Mouse (Mus musculus): Measurements from ENCODE around the gene Drp2. TPM values are rescaled to one million over a fixed set of nuclear protein-coding genes. Genes with fewer than 3 reads are reported as not detected.

The Drp2 gene
- total RNA-seq, 4 experiments from 2014 or later = 30.2 to 48.0 (median 41.8) TPM

Other genes with a start within 250 kb of the Drp2 start
- 1 to 10 TPM in 1 of 4 experiments, under 1 TPM in 3; 0.77 to 1.5 (median 0.86) TPM for gene Xkrx, start 242.5 kb upstream of the Drp2 start, total RNA-seq (2022)
- not detected for gene Arl13a, start 217.1 kb upstream of the Drp2 start, total RNA-seq (2022)
- not detected for gene Nox1, start 182.6 kb upstream of the Drp2 start, total RNA-seq (2022)
- gene Trmt2b, start 127.6 kb upstream of the Drp2 start, total RNA-seq (2022) = 10 to 100 TPM in 2 of 4 experiments, 1 to 10 TPM in 2; 8.7 to 10.6 (median 9.5) TPM
- gene Tmem35a, start 109.3 kb upstream of the Drp2 start, total RNA-seq (2022) = 10 to 100 TPM; 50.5 to 64.1 (median 53.3) TPM
- under 1 TPM; 0.28 to 0.64 (median 0.35) TPM for gene Cenpi, start 96.5 kb upstream of the Drp2 start, total RNA-seq (2022)
- under 1 TPM in 1 of 4 experiments, not detected in 3; 0.29 TPM for gene Taf7l, start 71.9 kb downstream of the Drp2 start, total RNA-seq (2022)
- gene Timm8a1, start 137.3 kb downstream of the Drp2 start, total RNA-seq (2022) = 10 to 100 TPM; 13.6 to 18.8 (median 15.8) TPM
- 1 to 10 TPM in 3 of 4 experiments, under 1 TPM in 1; 0.71 to 4.0 (median 2.8) TPM for gene Btk, start 179.0 kb downstream of the Drp2 start, total RNA-seq (2022)
- gene Rpl36a, start 181.1 kb downstream of the Drp2 start, total RNA-seq (2022) = 100 to 1,000 TPM in 3 of 4 experiments, 10 to 100 TPM in 1; 97.1 to 183 (median 148) TPM
- 10 to 100 TPM in 2 of 4 experiments, 1 to 10 TPM in 2; 8.5 to 12.2 (median 10.2) TPM for gene Gla, start 196.6 kb downstream of the Drp2 start, total RNA-seq (2022)
- 100 to 1,000 TPM; 149 to 162 (median 155) TPM for gene Hnrnph2, start 196.6 kb downstream of the Drp2 start, total RNA-seq (2022)